In the genomic region with DNA sequence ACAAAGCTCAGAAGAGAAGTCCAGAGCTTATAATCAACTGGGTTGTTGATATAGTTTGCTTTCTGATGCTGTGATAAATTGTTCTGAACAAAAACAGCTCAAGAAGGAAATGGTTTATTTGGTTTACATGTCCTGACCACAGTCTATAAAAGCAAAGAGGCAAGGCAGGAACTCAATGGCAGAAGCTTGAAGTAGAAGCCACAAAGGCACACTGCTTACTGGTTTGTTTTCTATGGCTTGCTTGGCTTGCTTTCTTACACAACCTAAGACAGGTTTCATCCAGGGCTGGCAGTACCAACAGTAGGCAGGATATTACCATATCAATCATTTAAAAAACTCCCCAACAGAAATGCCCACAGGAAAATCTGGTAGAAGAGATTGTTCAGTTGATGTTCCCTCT, we compare ENCODE assay signal across 15 mouse cellular contexts.
"Had no signal": no experiment of that assay in that cellular context is flagged by ENCODE, and none has a peak within 500 bp of the region (broad histone marks: within the 10 kb centered on the region; RNA-seq: fewer than 3 reads in every experiment).

No protein-coding gene starts in this region.

- ATAC-seq: liver, postnatal 0 days; lung, postnatal 0 days; midbrain, embryonic 13.5 days; midbrain, embryonic 15.5 days had no signal

- DNase-seq: liver, postnatal 0 days; lung, adult 2 months; lung, postnatal 14 days; lung, postnatal 36 days; retina, postnatal 1 day; right cerebral cortex, adult 18-20 months; right cerebral cortex, postnatal 25 days; right cerebral cortex, postnatal 4 days; spleen, adult 18-20 months; thymus, adult 2 months; thymus, postnatal 25 days; thymus, postnatal 4 days had no signal
